Mouse (Mus musculus) MEL (cell line): ENCODE data around the gene Maff. TPM values are rescaled to one million over a fixed set of nuclear protein-coding genes. Genes with fewer than 3 reads are reported as not detected.

Experiments
- DNase-seq: peaks from one replicate; pipeline ENCODE4 v3.0.0; 2011; ENCODE audit warnings: low read depth, low spot score
- H3K27ac ChIP-seq: 2 replicates; pipeline ENCODE4 v1.5.1; 2012; ENCODE audit warnings: low read depth, mild to moderate bottlenecking, control low read depth, low read length, moderate library complexity; ENCODE audit not compliant: control insufficient read depth
- H3K27me3 ChIP-seq, 2 experiments: fragments of 150-350 bp in 1 of 2; sonication (generic) in 1 of 2; 2 replicates each; pipeline ENCODE4 v1.6.1; 2012; ENCODE audit warnings: low read length in 2 of 2, mild to moderate bottlenecking in 2 of 2, improper control_type of control experiment in 1 of 2, moderate library complexity in 1 of 2; ENCODE audit not compliant: insufficient read depth in 2 of 2, control insufficient read depth in 1 of 2
- H3K36me3 ChIP-seq, 2 experiments: 2 replicates each; pipeline ENCODE4 v1.6.1; 2012 to 2014; ENCODE audit warnings: low read length in 2 of 2, improper control_type of control experiment in 1 of 2, inconsistent platforms in 1 of 2, mild to moderate bottlenecking in 1 of 2; ENCODE audit not compliant: insufficient read depth in 2 of 2, control insufficient read depth in 1 of 2
- H3K4me1 ChIP-seq, 2 experiments: fragments of 150-350 bp in 1 of 2; sonication (generic) in 1 of 2; 2 replicates each; pipeline ENCODE4 v1.6.1; 2012; ENCODE audit warnings: low read length in 2 of 2, improper control_type of control experiment in 1 of 2, mild to moderate bottlenecking in 1 of 2; ENCODE audit not compliant: insufficient read depth in 2 of 2, control insufficient read depth in 1 of 2
- H3K4me3 ChIP-seq, 2 experiments: fragments of 150-350 bp in 1 of 2; sonication (generic) in 1 of 2; 2 replicates each; pipeline ENCODE4 v1.5.1; 2012; ENCODE audit warnings: low read depth in 2 of 2, low read length in 2 of 2, mild to moderate bottlenecking in 2 of 2, moderate library complexity in 2 of 2, control low read depth in 1 of 2, improper control_type of control experiment in 1 of 2; ENCODE audit not compliant: control insufficient read depth in 1 of 2, insufficient read depth in 1 of 2
- H3K79me2 ChIP-seq: 2 replicates; pipeline ENCODE4 v1.6.1; 2012; ENCODE audit warnings: mild to moderate bottlenecking, low read length, moderate library complexity; ENCODE audit not compliant: control insufficient read depth, poor library complexity, insufficient read depth
- H3K9ac ChIP-seq: 2 replicates; pipeline ENCODE4 v1.6.1; 2012; ENCODE audit warnings: low read depth, mild to moderate bottlenecking, control low read depth, low read length, moderate library complexity; ENCODE audit not compliant: control insufficient read depth, poor library complexity, severe bottlenecking
- H3K9me3 ChIP-seq: fragments of 150-350 bp; sonication (generic); replicated peaks from 2 replicates; pipeline ENCODE4 v1.6.1; 2012; ENCODE audit warnings: mild to moderate bottlenecking, low read length, improper control_type of control experiment, moderate library complexity; ENCODE audit not compliant: insufficient read depth
- E2F4 ChIP-seq: IDR thresholded peaks from 2 replicates; pipeline ENCODE4 v1.6.1; 2011; ENCODE audit warnings: low read depth, low read length, improper control_type of control experiment, borderline replicate concordance
- ELF1 ChIP-seq: IDR thresholded peaks from 2 replicates; pipeline ENCODE4 v1.6.1; 2014; ENCODE audit warnings: low read depth, mild to moderate bottlenecking, inconsistent platforms, low read length, improper control_type of control experiment, moderate library complexity
- ETS1 ChIP-seq: IDR thresholded peaks from 2 replicates; pipeline ENCODE4 v1.6.1; 2012; ENCODE audit warnings: low read depth, mild to moderate bottlenecking, inconsistent platforms, low read length, improper control_type of control experiment, moderate library complexity
- GABPA ChIP-seq: IDR thresholded peaks from 2 replicates; pipeline ENCODE4 v1.6.1; 2012; ENCODE audit warnings: low read depth, mild to moderate bottlenecking, inconsistent platforms, low read length, improper control_type of control experiment, moderate library complexity
- KAT2A ChIP-seq: conservative IDR thresholded peaks from 2 replicates; pipeline ENCODE4 v1.6.1; 2012; ENCODE audit warnings: low read depth, low read length, improper control_type of control experiment, inconsistent platforms
- MAFK ChIP-seq: IDR thresholded peaks from 2 replicates; pipeline ENCODE4 v1.6.1; 2011; ENCODE audit warnings: low read depth, mild to moderate bottlenecking, low read length, improper control_type of control experiment, borderline replicate concordance
- MEF2A ChIP-seq: IDR thresholded peaks from 2 replicates; pipeline ENCODE4 v1.6.1; 2014; ENCODE audit warnings: low read depth, mild to moderate bottlenecking, inconsistent platforms, low read length, improper control_type of control experiment; ENCODE audit not compliant: poor library complexity, insufficient replicate concordance, severe bottlenecking; ENCODE audit errors: extremely low read depth
- MXI1 ChIP-seq: IDR thresholded peaks from 2 replicates; pipeline ENCODE4 v1.6.1; 2011; ENCODE audit warnings: mild to moderate bottlenecking, low read depth, low read length, improper control_type of control experiment
- NELFE ChIP-seq: IDR thresholded peaks from 2 replicates; pipeline ENCODE4 v1.6.1; 2011; ENCODE audit warnings: low read depth, low read length, improper control_type of control experiment
- POLR2A ChIP-seq, 2 experiments: IDR thresholded peaks; 2 replicates each; pipeline ENCODE4 v1.6.1; 2011 to 2012; ENCODE audit warnings: low read length in 2 of 2, mild to moderate bottlenecking in 2 of 2, control low read depth in 1 of 2, improper control_type of control experiment in 1 of 2, low read depth in 1 of 2, moderate library complexity in 1 of 2; ENCODE audit not compliant: control insufficient read depth in 1 of 2, insufficient read depth in 1 of 2, poor library complexity in 1 of 2
- POLR2AphosphoS2 ChIP-seq: IDR thresholded peaks from 2 replicates; pipeline ENCODE4 v1.6.1; 2011; ENCODE audit warnings: low read length, improper control_type of control experiment
- RAD21 ChIP-seq: IDR thresholded peaks from 2 replicates; pipeline ENCODE4 v1.6.1; 2011; ENCODE audit warnings: mild to moderate bottlenecking, low read depth, low read length, improper control_type of control experiment
- RCOR1 ChIP-seq: IDR thresholded peaks from 2 replicates; pipeline ENCODE4 v1.6.1; 2012; ENCODE audit warnings: low read depth, mild to moderate bottlenecking, inconsistent platforms, low read length, improper control_type of control experiment
- TBP ChIP-seq: IDR thresholded peaks from 2 replicates; pipeline ENCODE4 v1.8.0; 2011; ENCODE audit warnings: low read depth, low read length, improper control_type of control experiment
- USF2 ChIP-seq, 2 experiments: IDR thresholded peaks; 2 replicates each; pipeline ENCODE4 v1.6.1; 2011 to 2012; ENCODE audit warnings: improper control_type of control experiment in 2 of 2, low read length in 2 of 2, borderline replicate concordance in 1 of 2, inconsistent platforms in 1 of 2, low read depth in 1 of 2, mild to moderate bottlenecking in 1 of 2; ENCODE audit not compliant: insufficient read depth in 1 of 2
- ZC3H11A ChIP-seq: IDR thresholded peaks from 2 replicates; pipeline ENCODE4 v1.6.1; 2012; ENCODE audit warnings: low read depth, mild to moderate bottlenecking, inconsistent platforms, low read length, improper control_type of control experiment
- polyA plus RNA-seq, 2 experiments: library from polyadenylated mRNA; stranded (reverse) in 1 of 2; unstranded in 1 of 2; fragments of >175 nt in 1 of 2; fragments of >200 nt in 1 of 2; gene quantifications; 2 replicates each; pipeline versions ENCODE4 v1.2.1 to v1.2.4; 2012; ENCODE audit warnings: low replicate concordance in 2 of 2, low read depth in 1 of 2; ENCODE audit not compliant: insufficient read length in 2 of 2, insufficient read depth in 1 of 2, missing spikeins in 1 of 2
- total RNA-seq: library from RNA; depleted of rRNA; stranded (reverse); fragments of 300-350 nt; gene quantifications from 2 replicates; pipeline ENCODE4 v1.2.3, GENCODE M21; 2012

The Maff gene
- total and polyA plus RNA-seq, 3 experiments, result 3.3 to 5.8 TPM; not detected in 1

DNA sequence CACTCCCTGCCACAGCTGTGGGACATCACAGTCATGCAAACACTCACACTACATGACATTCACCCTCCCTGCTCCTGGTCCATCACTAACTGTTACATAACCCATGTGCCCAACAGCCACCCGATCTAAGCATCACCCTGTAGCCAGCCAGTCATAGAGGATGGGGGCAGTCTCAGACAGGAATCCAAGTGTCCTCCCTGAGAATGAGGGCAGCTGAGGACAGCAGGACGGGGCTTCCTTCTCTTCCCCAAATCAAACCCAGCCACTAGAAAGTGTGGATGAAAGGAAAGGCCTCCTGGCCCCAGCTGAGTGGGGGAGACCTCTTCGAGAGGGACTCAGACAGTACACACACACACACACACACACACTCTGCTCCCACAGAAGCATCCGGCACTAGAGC, 48.4 kb downstream of the Maff start:
- Histone ChIP-seq H3K4me1 (peaks cover 0 to 1% of the 10 kb centered on the region in 2 experiments; a peak in 1 of 4 replicates), H3K36me3 (no peaks in the 10 kb centered on the region), H3K79me2 (0 out of 2 replicates have a peak, but pooled peaks cover 2% of the 10 kb centered on the region), H3K27me3 (no peaks in the 10 kb centered on the region), H3K9me3 (no peaks in the 10 kb centered on the region), H3K9ac (no peak overlapping the region), H3K4me3 (no peak overlapping the region), H3K27ac (no peak overlapping the region)
- TF ChIP-seq ELF1 (no peak), ETS1 (no peak), MXI1 (no peak), USF2 (IDR thresholded peaks at IDR 0.05; ENCODE audit: borderline replicate concordance in 1 of 2, insufficient read depth in 1 of 2, low read depth in 1 of 2, low read length in 2 of 2) (no peak)
- DNase-seq, result no peak

- no peak overlapping the region for H3K9ac ChIP-seq
- peaks cover 0 to 6% of the 10 kb centered on the region in 2 experiments; a peak in 3 of 4 replicates for H3K4me1 ChIP-seq
- no peak for DNase-seq
- no peak overlapping the region for H3K4me3 ChIP-seq
- H3K36me3 ChIP-seq, result no peaks in the 10 kb centered on the region
- H3K79me2 ChIP-seq, result 0 out of 2 replicates have a peak, but pooled peaks cover 2% of the 10 kb centered on the region
- no peak overlapping the region for H3K27ac ChIP-seq
- TF ChIP-seq E2F4 (no peak), MAFK (no peak), ZC3H11A (no peak), KAT2A (no peak), NELFE (no peak), POLR2A (IDR thresholded peaks at IDR 0.05; ENCODE audit: control insufficient read depth in 1 of 2, insufficient read depth in 1 of 2, low read depth in 1 of 2, low read length in 2 of 2, poor library complexity in 1 of 2) (no peak), RAD21 (no peak), GABPA (no peak), POLR2AphosphoS2 (no peak), MEF2A (no peak), RCOR1 (no peak), TBP (no peak)
- TF ChIP-seq, all 39 proteins: peak for 0
- Histone ChIP-seq H3K9me3 (no peaks in the 10 kb centered on the region), H3K27me3 (no peaks in the 10 kb centered on the region)
Observed at GRCm38 (mm10) chr15:79395281-79395680, 48.9 kb downstream of the Maff start.
